Mouse (Mus musculus) E14TG2a.4 (cell line): ENCODE results near the gene Zkscan16.

Experiments used
- CTCF ChIP-seq: conservative IDR thresholded peaks from 2 replicates; pipeline ENCODE4 v1.5.1; 2014; ENCODE audit warnings: low read length
- NANOG ChIP-seq: IDR thresholded peaks from 2 replicates; pipeline ENCODE4 v1.6.1; 2014; ENCODE audit warnings: borderline replicate concordance, low read length, mixed read lengths
- POU5F1 ChIP-seq: IDR thresholded peaks from 2 replicates; pipeline ENCODE4 v1.6.1; 2014; ENCODE audit warnings: low read length, borderline replicate concordance

DNA sequence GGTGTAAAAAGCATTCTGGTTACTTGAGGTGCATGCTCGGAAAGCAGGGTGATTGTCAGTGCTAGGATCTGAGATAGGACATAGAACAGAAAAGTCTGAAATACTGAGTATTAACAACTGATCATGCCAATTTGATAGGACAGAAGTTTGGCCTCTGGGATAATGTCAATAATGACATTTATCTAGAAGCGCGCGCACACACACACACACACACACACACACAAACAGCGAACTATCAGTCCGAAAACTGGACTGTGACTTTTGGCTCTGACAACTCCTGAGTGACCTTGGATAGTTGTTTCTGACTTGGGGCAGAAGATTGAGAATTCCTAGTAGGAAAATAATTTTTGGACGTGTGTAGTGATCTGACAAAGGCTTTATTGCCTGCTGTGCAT, 60.4 kb downstream of the Zkscan16 start:
- TF ChIP-seq CTCF, result no peak
- no peak for TF ChIP-seq POU5F1
- no peak for TF ChIP-seq NANOG
